Mouse (Mus musculus) adrenal gland, postnatal 14 days (tissue): ENCODE data around the gene Sh3tc1. TPM values are rescaled to one million over a fixed set of nuclear protein-coding genes. Genes with fewer than 3 reads are reported as not detected.

Experiments
- DNase-seq: peaks from one replicate; pipeline ENCODE4 v3.0.0; 2021; ENCODE audit warnings: mixed read lengths
- total RNA-seq: library from RNA; stranded (reverse); gene quantifications from 2 replicates; pipeline ENCODE4 v1.2.3, GENCODE M21; 2021

Sh3tc1 gene
- total RNA-seq, 1 experiment from 2014 or later = 14.9 TPM

DNA sequence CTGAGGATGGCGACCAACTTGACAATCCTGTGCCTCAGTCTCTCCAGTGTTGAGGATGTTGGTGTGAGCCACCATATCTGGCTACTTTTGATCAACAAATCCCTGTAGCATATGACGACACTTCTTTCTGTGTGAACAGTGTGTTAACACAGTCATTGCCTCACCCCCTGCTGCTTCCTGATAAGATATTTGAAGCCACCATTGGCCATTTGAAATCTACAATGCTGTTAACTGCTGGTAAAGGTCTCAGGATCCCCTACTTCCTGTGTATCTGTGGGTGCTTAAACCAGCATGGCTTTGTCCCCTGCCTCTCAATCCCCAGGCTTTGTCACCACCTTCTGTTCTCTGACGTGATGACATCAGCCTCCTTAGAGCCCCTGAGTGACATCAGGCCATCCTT, 54.7 kb downstream of the Sh3tc1 start:
- DNase-seq = no peak

DNA sequence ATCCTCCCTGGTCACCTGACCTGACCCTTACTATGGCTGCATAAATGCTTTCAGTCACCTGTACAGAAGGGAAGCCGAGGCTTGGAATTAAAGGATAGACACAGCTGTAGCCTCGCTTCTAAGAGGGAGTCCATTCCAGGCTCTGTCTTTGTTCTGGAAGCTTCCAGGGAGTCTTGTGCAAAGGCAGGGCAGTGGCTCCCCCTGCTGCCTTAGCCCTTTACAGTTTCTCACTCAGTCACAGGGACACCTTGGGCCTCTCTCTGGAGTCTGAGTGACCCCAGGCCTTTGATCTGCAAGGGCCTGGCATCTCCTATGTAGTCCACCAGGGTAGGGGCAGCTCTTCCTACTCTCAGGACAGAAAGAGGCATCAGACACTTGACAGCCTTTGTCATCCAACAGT, 58.8 kb downstream of the Sh3tc1 start:
- peak; percentile 81 for DNase-seq

DNA sequence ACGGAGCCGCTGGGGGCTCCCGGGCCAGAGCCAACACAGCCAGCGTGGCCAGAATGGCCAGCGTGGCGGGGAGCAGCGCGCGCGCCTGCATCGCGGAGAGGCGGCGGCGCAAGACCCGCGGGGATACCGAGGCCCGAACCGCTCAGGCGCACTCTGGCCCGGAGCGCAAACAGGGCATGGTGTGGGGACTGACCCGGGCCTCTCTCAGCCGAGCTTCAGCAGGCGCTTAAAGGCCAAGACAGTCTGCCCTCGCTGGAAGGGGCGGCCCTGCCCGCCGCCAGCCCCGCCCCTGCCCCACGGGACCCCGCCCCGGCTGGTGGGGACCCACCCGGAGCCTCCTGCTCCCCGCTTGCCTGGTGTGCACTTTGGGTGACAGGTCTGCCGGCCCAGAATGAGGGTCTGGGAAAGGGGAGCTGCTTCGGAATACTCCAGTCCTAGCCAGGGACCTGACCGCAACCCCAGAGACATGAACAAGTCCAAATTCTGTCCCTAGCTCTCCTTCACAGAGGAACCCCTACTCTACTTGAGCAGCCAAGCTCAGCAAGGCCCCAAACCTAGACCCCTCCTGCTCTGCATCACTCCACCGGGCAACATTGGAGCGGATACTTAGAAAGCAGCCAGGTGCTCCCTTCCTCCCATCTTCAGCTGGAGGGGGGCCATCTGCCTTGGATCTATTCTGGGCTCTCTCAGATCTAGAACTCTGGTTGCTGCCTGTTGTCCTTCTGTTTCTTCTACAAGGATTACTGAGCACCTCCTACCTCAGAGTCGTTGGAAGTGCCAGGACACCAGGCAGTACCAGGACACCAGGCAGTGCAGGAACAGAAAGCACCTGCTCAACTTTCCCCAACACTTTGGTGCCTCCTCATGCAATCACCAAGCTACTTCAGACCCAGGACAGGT, 60.3 kb downstream of the Sh3tc1 start, which contains the start of gene Htra3:
Htra3 (minus strand) TSS at position 527 of the 900 bp plus-strand sequence.
- DNase-seq = peak; percentile 59

- DNase-seq = no peak
Observed at GRCm38 (mm10) chr5:35676964-35677363, 62.8 kb downstream of the Sh3tc1 start.

DNA sequence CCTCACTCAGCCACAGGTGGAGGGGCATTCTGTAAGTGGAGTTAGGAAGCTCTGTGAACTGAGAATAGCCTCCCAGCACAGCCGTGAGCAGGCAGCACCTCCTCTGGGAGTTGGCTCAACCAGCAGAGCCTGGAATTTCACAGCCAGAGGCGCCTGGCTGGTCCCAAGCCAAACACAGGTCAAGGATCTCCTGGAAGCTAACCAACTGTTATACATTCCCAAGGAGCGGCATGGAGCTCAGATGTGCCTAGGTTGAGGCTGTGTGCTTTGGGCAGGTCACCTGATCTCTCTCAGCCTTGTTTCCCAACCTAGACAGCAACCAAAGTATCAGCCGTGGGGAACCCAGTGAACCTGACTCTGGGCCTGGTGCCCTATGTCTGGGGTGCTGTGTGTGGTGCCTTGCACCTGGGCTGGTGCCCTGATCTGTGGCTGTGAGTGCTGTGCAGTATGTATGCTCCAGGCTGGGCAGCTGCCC, 65.7 kb downstream of the Sh3tc1 start:
- peak; percentile 86 for DNase-seq

DNA sequence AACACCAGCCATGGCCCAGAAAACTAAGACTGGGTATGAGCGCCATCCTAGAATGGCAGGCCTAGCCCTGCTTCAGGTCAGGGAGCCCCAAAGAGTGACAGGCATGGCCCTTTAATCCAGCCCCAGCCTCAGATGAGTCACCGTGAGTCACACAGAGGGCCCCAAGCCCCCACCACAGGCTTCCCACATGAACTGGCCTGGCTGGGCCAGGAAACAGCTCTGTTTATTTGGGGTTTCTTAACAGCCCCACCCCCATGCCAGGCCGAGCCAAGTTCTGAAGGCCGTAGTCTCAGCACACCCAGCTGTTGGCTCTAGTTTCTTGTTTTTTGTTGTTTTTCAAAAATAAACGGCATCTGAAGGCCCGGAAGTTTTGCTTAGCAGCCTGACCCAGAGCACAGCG, 66.7 kb downstream of the Sh3tc1 start:
- DNase-seq = peak; percentile 95

GRCm38 (mm10) chr5:35672581-35672980, 67.2 kb downstream of the Sh3tc1 start:
- no peak for DNase-seq

DNA sequence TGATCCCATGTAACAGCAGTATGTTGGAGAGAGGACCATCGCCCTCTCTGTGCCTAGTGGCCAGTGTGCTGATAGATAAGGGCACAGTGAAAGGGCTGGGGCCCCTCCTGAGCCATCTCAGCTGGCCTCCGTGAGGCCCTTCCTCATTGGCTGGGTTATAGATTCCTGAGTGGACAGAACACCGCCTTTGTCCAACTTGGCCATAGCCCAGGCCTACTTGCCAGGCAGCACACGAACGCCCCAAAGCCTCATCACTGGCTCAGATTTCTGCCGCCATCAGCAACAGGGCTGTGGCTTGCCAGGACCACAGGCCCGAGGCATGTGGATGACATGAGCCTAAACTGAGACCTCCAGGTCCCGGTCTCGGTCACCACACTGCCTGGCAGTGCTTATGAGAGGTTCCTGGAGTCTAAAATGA, 68.3 kb downstream of the Sh3tc1 start:
- peak; percentile 81 for DNase-seq

DNA sequence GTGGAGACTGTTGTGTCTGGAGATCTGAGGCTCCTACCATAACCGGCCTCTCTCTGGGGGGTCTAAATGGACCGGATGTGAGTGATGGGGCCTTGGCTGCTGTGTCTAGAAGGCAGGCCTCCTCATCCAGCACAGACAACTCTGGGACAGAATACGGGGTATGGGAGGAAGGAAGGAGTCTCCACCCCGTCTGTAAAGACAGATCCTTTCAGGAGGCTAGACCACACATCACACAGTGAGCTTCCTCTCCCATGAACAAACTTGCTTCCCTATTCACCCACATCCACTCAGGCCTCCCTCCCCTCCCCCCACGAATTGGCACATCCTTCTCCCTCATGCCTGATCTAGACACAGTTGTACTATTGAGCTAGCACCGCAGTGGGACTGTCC, 69.4 kb downstream of the Sh3tc1 start:
- DNase-seq = peak; percentile 60

DNA sequence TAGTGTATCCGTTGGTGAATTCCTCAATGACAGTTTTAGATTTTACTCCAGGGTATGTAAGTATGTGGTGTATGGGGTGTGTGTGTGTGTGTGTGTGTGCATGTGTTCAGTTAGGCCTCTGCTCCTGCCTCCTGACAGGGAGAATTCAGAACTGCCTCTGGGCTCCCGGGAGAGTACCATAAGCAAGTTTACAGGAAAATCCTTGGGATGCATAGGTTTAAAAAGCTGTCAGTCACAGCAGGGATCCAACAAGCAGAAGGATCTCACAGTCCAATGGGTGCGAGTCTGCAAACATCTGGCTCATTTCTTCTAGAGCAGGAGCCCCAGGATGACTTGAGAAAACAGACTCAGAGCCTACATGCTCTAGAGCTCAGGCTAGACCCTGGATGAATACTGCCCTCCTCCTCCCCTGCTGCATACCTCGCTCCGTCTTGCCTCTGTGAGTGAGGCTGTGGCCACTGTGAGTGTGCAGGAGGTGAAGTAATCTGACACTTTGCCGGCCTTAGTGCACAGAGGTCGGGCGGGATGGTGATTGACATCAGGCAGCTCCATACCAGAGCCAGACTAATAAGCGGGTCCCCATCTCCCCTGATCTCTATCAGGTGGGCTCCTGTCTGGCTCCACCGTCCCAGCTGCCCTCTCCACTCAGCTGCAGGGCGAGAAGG, 69.9 kb downstream of the Sh3tc1 start:
- DNase-seq = no peak

DNA sequence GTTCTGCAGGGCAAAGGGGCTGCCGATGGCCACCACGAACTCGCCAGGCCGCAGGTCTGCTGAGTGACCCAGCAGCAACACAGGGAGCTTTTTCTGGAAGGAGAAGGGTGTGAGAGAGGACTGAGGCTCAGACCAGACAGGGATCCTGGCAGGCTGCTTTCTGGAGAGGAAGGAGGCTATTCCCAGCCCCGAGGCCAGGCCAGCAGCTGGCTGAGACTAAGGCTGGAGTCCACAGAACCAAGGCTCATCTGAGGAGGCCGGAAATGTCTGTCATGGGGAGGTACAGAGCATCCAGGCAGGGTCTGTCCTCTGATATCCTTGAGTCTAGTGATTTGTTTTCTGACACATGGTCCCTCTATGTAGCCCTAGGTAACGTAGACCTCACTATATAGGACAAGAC, 73.6 kb downstream of the Sh3tc1 start:
- no peak for DNase-seq

DNA sequence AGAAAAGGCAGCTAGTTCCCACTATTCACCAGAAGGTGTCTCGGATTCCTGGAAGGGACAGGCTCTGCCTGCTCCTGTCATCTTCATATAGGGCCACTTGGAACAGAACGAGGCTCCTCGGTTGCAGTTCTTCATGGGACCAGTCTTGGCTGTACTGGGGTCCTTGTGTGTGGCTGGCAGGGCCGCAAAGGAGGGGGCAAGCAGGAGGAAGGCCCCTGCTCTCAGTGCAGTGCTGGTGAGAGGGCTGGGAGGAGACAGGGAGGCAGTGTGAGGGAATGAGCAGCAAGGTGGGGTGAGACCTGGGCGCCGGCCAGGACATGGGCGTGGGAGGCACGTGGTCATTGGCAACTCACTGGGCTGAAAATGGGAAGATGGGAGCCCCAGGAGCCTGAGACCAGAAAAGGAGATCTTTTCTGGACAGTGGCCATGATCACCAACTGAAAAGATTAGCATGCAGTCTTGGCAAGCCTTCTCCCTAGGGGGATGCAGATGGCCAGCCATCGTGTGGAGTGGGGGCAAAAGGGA, 77.7 kb downstream of the Sh3tc1 start:
- DNase-seq = no peak

DNA sequence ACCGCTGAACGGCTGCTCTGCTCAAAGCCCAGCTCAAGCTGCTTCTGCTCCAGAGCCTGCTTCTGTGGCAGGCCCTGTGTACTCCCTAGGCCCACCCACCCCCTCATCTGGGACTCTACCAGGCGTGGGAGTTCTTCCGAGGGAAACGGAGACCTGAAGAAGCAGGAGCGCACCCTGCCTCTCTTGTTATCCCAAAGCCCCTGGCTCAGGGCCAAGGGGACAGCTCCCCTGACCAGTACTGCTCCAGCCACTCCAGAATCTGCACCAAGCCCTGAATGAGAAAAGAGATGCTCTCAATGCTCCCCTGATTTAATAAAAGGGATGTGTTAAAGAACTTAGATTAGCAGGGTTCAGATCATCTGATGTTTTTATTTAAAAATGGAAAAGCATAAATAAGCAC, 78.6 kb downstream of the Sh3tc1 start:
- no peak for DNase-seq

DNA sequence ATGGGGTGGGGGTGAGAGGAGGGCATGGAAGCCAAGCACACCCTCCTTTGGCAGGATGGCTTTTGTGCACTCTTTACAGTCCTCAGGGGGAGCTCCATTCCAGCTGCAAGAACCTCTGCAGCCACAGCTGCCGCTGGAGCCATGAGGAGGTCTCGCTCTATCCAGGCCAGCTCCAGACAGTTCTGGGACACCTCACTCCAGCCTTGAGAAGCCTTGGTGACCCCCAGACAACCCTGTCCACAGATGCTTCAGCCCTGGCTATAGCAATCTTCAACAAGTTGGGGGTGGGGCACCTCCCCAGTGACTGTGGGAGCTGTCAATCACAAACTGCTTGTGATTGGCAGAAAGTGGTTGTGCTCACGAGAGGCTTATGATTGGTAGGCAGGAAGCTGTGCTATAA, 80.3 kb downstream of the Sh3tc1 start:
- no peak for DNase-seq

DNA sequence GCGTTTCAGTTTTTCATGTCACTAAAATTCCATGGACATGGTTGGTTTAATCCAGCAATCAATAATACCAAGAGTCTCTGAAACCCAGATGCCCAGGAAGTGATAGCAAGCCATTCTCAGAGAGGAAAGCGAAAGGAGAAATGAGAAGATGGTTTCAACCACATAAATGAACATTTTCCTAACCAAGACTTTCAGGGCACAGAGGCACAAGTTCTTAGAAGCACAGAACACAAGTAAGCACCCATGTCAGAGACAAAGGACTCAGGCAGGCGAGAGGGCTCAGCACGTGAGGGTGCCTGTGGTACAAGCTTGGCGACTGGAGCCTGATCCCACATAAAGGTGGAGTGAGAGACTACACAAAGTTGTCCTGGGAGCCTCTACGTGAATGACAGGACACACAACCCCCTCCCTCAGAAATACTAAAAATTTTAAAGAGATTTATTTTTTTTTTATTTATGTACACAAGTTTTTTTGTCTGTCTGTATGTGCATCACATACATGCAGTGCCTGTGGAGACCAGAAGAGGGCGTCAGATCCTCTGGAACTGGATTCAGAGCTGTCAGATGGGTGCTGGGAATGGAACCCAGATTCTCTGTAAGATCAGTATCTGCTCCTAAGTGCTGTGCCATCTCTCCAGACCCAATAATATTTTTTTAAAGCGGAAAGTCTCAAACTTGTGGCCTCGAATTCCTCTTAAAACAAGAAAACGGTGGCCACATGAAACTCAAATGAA, 83.9 kb downstream of the Sh3tc1 start:
- DNase-seq = no peak

DNA sequence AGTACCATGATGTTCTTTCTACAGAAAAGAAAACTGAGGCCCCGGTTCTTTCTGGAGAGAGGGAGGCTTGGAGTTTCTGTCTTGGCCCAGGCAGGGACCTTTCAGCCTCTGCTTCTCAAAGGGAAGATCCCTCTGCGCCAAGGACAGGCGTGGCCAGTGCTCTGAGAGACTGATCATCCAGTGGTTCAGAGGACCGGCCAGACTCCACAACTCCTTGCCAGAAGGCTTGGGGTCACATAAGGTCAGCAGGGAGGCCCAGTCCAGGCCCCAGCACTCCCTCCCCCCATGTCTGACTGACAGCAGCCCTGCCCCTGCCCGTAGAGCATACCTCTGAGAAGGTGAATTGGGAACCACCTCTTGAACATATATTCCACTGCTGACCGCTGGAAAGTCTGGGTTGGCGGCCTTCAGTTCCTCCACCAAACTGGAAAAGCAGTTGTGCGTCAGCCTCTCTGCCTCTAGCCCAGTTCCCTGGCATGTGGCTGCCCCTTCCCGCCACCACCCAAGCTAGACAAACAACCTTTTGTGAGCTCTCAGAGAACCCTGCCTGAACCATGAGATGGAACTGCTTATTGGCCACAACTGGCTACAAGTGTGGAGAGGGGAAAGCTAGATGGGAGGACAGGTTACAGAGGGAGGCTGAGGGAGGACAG, 85.9 kb downstream of the Sh3tc1 start:
- peak; percentile 49 for DNase-seq

- no peak for DNase-seq
Observed at GRCm38 (mm10) chr5:35652872-35653271, 86.9 kb downstream of the Sh3tc1 start.

DNA sequence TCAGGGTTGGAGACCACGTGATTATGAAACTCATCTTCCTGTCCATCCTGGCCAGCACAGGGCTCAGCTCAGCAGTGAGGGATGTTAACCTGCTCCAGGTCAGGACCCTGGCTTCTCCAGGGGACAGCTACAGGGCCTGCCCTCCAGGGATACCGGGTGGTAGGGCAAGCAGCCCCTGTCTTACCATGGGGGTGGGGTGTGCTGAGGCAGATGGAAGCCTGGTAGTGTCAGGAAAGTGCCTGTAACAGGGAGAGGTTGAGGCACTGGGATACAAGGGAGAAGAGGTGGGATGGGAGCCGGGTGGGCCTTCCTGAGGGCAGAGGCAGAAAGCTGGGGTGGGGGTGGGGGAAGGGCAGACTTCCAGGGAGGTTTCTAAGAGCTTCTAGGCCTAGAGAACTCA, 87.5 kb downstream of the Sh3tc1 start:
- DNase-seq = no peak

- DNase-seq = no peak
Observed at GRCm38 (mm10) chr5:35648230-35648629, 91.6 kb downstream of the Sh3tc1 start.

DNA sequence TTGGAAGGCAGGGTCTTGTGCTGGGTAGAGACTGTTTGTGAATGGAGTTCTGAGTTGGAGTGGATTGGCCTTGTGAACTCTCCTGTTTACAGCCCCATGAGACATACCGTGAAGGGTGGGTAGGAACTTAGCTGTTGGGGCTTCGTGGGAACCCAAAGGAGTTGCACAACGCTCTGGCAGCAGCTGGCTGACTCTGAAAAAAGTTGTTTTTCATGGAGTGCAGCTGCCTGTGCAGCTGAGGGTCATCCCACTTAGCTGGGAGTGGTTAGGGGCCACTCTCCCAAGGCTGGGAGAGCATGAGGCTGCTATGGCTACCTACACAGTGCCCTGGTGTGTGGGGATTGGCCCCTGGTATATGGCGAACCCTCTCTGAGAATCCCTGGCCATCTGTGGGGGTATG, 92.2 kb downstream of the Sh3tc1 start:
- DNase-seq = peak; percentile 55
